ENCODE assay signal across 17 mouse cellular contexts in genomic region chr5:40780363-40780762, GRCm38 (mm10).
"Had no signal": no experiment of that assay in that cellular context is flagged by ENCODE, and none has a peak within 500 bp of the region (broad histone marks: within the 10 kb centered on the region; RNA-seq: fewer than 3 reads in every experiment).

No protein-coding gene starts in this region.

- H3K4me2 ChIP-seq: lung, embryonic 15.5 days; midbrain, embryonic 11.5 days; midbrain, embryonic 13.5 days; midbrain, embryonic 15.5 days; neural tube, embryonic 12.5 days; stomach, embryonic 15.5 days had no signal

- H3K27ac ChIP-seq: liver, embryonic 14.5 days; lung, embryonic 15.5 days; macrophage; midbrain, embryonic 13.5 days; midbrain, embryonic 15.5 days; neural tube, embryonic 12.5 days; stomach, embryonic 15.5 days had no signal

- H3K9ac ChIP-seq: liver, embryonic 14.5 days; lung, embryonic 15.5 days; midbrain, embryonic 13.5 days; midbrain, embryonic 15.5 days; neural tube, embryonic 12.5 days; stomach, embryonic 15.5 days had no signal

- H3K9me3 ChIP-seq: lung, embryonic 15.5 days; megakaryocyte, embryonic 14.5 days; midbrain, embryonic 13.5 days; midbrain, embryonic 15.5 days; neural tube, embryonic 12.5 days; stomach, embryonic 15.5 days had no signal

- H3K36me3 ChIP-seq: lung, embryonic 15.5 days; midbrain, embryonic 13.5 days; midbrain, embryonic 15.5 days; neural tube, embryonic 12.5 days; stomach, embryonic 15.5 days had no signal

- H3K27me3 ChIP-seq: lung, embryonic 15.5 days; megakaryocyte, embryonic 14.5 days; midbrain, embryonic 13.5 days; midbrain, embryonic 15.5 days; neural tube, embryonic 12.5 days; stomach, embryonic 15.5 days had no signal

- DNase-seq: lung, adult 2 months; lung, postnatal 14 days; lung, postnatal 36 days; right cerebral cortex, postnatal 14 days; thymus, adult 18-20 months; thymus, postnatal 14 days; thymus, postnatal 36 days had no signal

- ATAC-seq: lung, postnatal 0 days; midbrain, embryonic 13.5 days; midbrain, embryonic 15.5 days had no signal

- H3K4me1 ChIP-seq: lung, embryonic 15.5 days; megakaryocyte, embryonic 14.5 days; midbrain, embryonic 13.5 days; midbrain, embryonic 15.5 days; neural tube, embryonic 12.5 days; stomach, embryonic 15.5 days had no signal

- H3K4me3 ChIP-seq: lung, embryonic 15.5 days; megakaryocyte, embryonic 14.5 days; midbrain, embryonic 13.5 days; midbrain, embryonic 15.5 days; neural tube, embryonic 12.5 days; stomach, embryonic 15.5 days had no signal
